In the genomic region with DNA sequence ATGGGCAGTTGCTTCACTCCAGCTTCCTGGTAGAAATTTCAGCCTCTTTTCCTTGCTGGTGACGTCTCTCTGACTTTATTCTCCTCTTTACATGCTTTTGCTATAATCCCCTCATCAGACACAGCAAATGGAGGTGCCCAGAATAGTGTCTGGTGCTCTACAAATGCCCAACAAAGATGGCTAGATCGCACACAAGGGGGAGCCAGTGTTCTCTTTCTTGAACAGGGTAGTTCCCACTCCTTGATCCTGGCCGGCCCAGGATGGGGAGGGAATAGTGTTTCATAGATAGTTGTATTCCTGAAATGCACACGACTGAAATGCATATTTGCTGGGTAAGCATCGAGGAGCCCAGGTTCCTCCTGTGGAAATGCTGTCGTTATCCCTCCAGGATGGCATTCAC, we compare ENCODE assay signal across 4 mouse cellular contexts. TPM values are rescaled to one million over a fixed set of nuclear protein-coding genes. Genes with fewer than 3 reads are reported as not detected.
"Had no signal": no experiment of that assay in that cellular context is flagged by ENCODE, and none has a peak within 500 bp of the region (broad histone marks: within the 10 kb centered on the region; RNA-seq: fewer than 3 reads in every experiment).

No protein-coding gene starts in this region.

RNA-seq across cellular contexts. Expression of a gene that starts 9.6 kb away (rescaled TPM):
- polyA plus RNA-seq: embryonic facial prominence, embryonic 10.5 days; embryonic facial prominence, embryonic 11.5 days; erythroblast, embryonic 14.5 days; forebrain, embryonic 11.5 days had no signal
